Mouse (Mus musculus) ES-Bruce4 (cell line): ENCODE measurements around the gene Mcur1.

Experiments
- CTCF ChIP-seq: IDR thresholded peaks from one replicate; pipeline ENCODE4 v1.8.1; 2011; ENCODE audit warnings: low read depth, low read length
- EP300 ChIP-seq: IDR thresholded peaks from 2 replicates; pipeline ENCODE4 v1.6.1; 2011; ENCODE audit warnings: low read depth, low read length; ENCODE audit not compliant: insufficient read depth
- POLR2A ChIP-seq: IDR thresholded peaks from one replicate; pipeline ENCODE4 v1.8.1; 2011; ENCODE audit warnings: low read length; ENCODE audit not compliant: insufficient read depth

GRCm38 (mm10) chr13:43608854-43609253 is 48.9 kb upstream of the Mcur1 start:
- TF ChIP-seq EP300 (no peak), CTCF (no peak), POLR2A (no peak)
